Mouse (Mus musculus) spleen, adult 2 months (tissue): ENCODE measurements around the gene Thap8.

Source experiments
- CTCF ChIP-seq: fragments of 200-500 bp; IDR thresholded peaks from 2 replicates; pipeline ENCODE4 v1.5.1; 2011; ENCODE audit warnings: mild to moderate bottlenecking, inconsistent platforms; ENCODE audit not compliant: insufficient read depth, insufficient read length, insufficient replicate concordance; ENCODE audit errors: extremely low read depth
- POLR2A ChIP-seq: fragments of 200-500 bp; IDR thresholded peaks from 2 replicates; pipeline ENCODE4 v1.6.1; 2011; ENCODE audit warnings: low read depth, low read length, inconsistent platforms

GRCm38 (mm10) chr7:30231669-30232454 lies 48.0 kb upstream of the Thap8 start, which contains the start of the genes Polr2i and Tbcb:
- TF ChIP-seq POLR2A, result peak; percentile 53
- no peak for TF ChIP-seq CTCF
